Mouse (Mus musculus): ENCODE results near the gene Fam227a.

- TF ChIP-seq E2F4 (IDR thresholded peaks at IDR 0.05; ENCODE audit: borderline replicate concordance, low read depth, low read length): no peak
- peak; percentile 84 for TF ChIP-seq POLR2AphosphoS2 (IDR thresholded peaks at IDR 0.05; ENCODE audit: low read length)
- TF ChIP-seq CHD2 (IDR thresholded peaks at IDR 0.05; ENCODE audit: low read length): no peak
- TF ChIP-seq EP300 (IDR thresholded peaks at IDR 0.05; ENCODE audit: low read depth in 1 of 2, low read length in 2 of 2): no peak
- peak; percentile 50 to 88; a peak in 2 of 4 replicates for TF ChIP-seq POLR2A (IDR thresholded peaks at IDR 0.05; ENCODE audit: control insufficient read depth in 1 of 2, insufficient read depth in 1 of 2, low read depth in 1 of 2, low read length in 2 of 2, poor library complexity in 1 of 2)
- TF ChIP-seq SIN3A (IDR thresholded peaks at IDR 0.05; ENCODE audit: low read length): peak; percentile 70; the same call in 1 of the 2 replicates
Observed at GRCm38 (mm10) chr15:79617135-79617534, 41.6 kb downstream of the Fam227a start.

Measured in MEL (cell line).